Mouse (Mus musculus) frontal cortex, postnatal 14 days (tissue): ENCODE data around the gene Mrpl46.

Experiments
- DNase-seq, 2 experiments: peaks; one replicate each; pipeline ENCODE4 v3.0.0; 2022; ENCODE audit warnings: low spot score in 2 of 2

Gene Mrpl46

GRCm38 (mm10) chr7:78767929-78768531 is 15.3 kb downstream of the Mrpl46 start:
- no peak for DNase-seq

- DNase-seq, result peak; percentile 82 to 90
Observed at GRCm38 (mm10) chr7:78766019-78766683, 17.2 kb downstream of the Mrpl46 start.

- no peak for DNase-seq
Observed at GRCm38 (mm10) chr7:78765215-78765631, 18.1 kb downstream of the Mrpl46 start.

GRCm38 (mm10) chr7:78763801-78764200 is 19.5 kb downstream of the Mrpl46 start:
- no peak for DNase-seq

GRCm38 (mm10) chr7:78754458-78755000 is 28.8 kb downstream of the Mrpl46 start:
- DNase-seq, result no peak

- DNase-seq, result no peak
Observed at GRCm38 (mm10) chr7:78753752-78754457, 29.4 kb downstream of the Mrpl46 start.

GRCm38 (mm10) chr7:78752961-78753360 is 30.4 kb downstream of the Mrpl46 start:
- no peak for DNase-seq

- no peak for DNase-seq
Observed at GRCm38 (mm10) chr7:78743731-78744385, 39.5 kb downstream of the Mrpl46 start.

- DNase-seq, result no peak
Observed at GRCm38 (mm10) chr7:78739351-78740000, 43.9 kb downstream of the Mrpl46 start.

GRCm38 (mm10) chr7:78737614-78738210 is 45.6 kb downstream of the Mrpl46 start, which contains the start of gene Ntrk3:
Gene Ntrk3 (minus strand): TSS chr7:78738012.
- no peak for DNase-seq

GRCm38 (mm10) chr7:78737196-78737595 is 46.1 kb downstream of the Mrpl46 start:
- DNase-seq, result no peak

GRCm38 (mm10) chr7:78731391-78731790 is 51.9 kb downstream of the Mrpl46 start:
- DNase-seq, result peak in 1 of 2 experiments; percentile 30
